Comparison of ENCODE assay signal across 8 mouse cellular contexts in the genomic region with DNA sequence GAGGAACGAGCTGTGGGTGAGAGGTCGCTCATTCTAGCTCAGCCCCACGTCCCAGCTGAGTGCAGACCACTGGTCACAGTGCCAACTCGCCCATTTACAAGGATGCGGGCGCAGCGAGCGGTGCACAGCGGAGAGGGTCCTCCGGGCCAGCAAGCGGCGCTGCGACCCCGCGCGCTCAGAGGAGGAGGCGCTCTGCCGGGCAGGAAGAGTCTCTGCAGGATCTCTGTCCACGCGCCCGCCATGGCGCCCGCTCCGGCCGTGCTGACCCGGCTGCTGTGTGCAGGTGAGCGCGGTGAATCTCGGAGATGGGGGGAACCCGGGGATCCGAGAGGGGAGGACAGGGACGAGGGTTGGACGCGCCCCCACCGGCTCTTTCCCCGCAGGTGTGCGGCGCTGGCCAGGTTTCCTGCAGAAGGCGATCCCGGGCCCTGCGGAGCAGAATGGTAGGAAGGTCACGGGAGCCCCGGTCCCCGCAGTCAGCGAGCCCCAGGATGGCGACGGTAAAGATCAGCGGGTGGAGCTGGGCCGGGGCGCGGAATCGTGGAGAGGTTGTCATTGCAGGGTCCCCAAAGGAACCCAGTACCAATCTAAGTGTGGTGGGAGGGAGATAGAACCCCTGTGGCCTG. TPM values are rescaled to one million over a fixed set of nuclear protein-coding genes. Genes with fewer than 3 reads are reported as not detected.
DNase-seq lines count a peak whose midpoint lies in the region; ATAC-seq and TF ChIP-seq lines count a peak whose summit lies in the region.

A gene (plus strand): TSS at position 207 of the 626 bp plus-strand sequence.

- no peak within 1 kb of the TSS for H3K27ac ChIP-seq in heart, embryonic 13.5 days (replicated peaks)
- H3K27ac ChIP-seq in liver, embryonic 12.5 days = no peak within 1 kb of the TSS
- 0 out of 2 replicates have a peak within 1 kb of the TSS, but pooled peaks have one; percentile 40 for H3K27ac ChIP-seq in stomach, embryonic 15.5 days

- peaks cover 18% of the 10 kb centered on the region for H3K4me1 ChIP-seq in heart, embryonic 13.5 days
- peaks cover 19% of the 10 kb centered on the region for H3K4me1 ChIP-seq in liver, embryonic 12.5 days
- H3K4me1 ChIP-seq in stomach, embryonic 15.5 days = peaks cover 16% of the 10 kb centered on the region

- peaks cover 25% of the 10 kb centered on the region for H3K79me2 ChIP-seq in C2C12 (ENCODE audit: control insufficient read depth, insufficient read depth)

- H3K4me2 ChIP-seq in heart, embryonic 13.5 days = peak within 1 kb of the TSS; percentile 84
- peak within 1 kb of the TSS; percentile 79 for H3K4me2 ChIP-seq in liver, embryonic 12.5 days
- peak within 1 kb of the TSS; percentile 75 for H3K4me2 ChIP-seq in stomach, embryonic 15.5 days

- ATAC-seq in erythroid progenitor cell, adult 5-6 weeks (replicated peaks; ENCODE audit: low FRiP score, poor library complexity, severe bottlenecking) = peak; percentile 65
- peak; percentile 78 for ATAC-seq in heart, embryonic 13.5 days (ENCODE audit: extremely low read depth, insufficient number of reproducible peaks, low FRiP score, low TSS enrichment)
- peak; percentile 86 for ATAC-seq in liver, embryonic 12.5 days
- ATAC-seq in stomach, embryonic 15.5 days (ENCODE audit: insufficient read depth, low FRiP score, low read depth) = peak; percentile 86

- WGBS in heart, embryonic 13.5 days = under 1% methylated on average over 52 of the region's 52 CpGs
- WGBS in liver, embryonic 12.5 days (ENCODE audit: insufficient replicate concordance) = 1% methylated on average over 52 of the region's 52 CpGs
- under 1% methylated on average over 52 of the region's 52 CpGs for WGBS in stomach, embryonic 15.5 days

- TF ChIP-seq CTCF in C2C12 (IDR thresholded peaks at IDR 0.05; ENCODE audit: control insufficient read depth, insufficient read depth, insufficient read length) = peak; percentile 99
- peak; percentile 90 for TF ChIP-seq CTCF in brain, embryonic 14.5 days (IDR thresholded peaks at IDR 0.05; ENCODE audit: borderline replicate concordance, extremely low read depth, insufficient read depth, insufficient read length)

- H3K9me3 ChIP-seq in heart, embryonic 13.5 days = peaks cover 3% of the 10 kb centered on the region; the same call in 1 of the 2 replicates
- no peaks in the 10 kb centered on the region for H3K9me3 ChIP-seq in liver, embryonic 12.5 days (replicated peaks)
- no peaks in the 10 kb centered on the region for H3K9me3 ChIP-seq in stomach, embryonic 15.5 days

- H3K4me3 ChIP-seq in C2C12 (ENCODE audit: insufficient read depth, poor library complexity, severe bottlenecking) = peak within 1 kb of the TSS; percentile 92
- H3K4me3 ChIP-seq in heart, embryonic 13.5 days = peak within 1 kb of the TSS; percentile 69
- peak within 1 kb of the TSS; percentile 89 for H3K4me3 ChIP-seq in liver, embryonic 12.5 days
- peak within 1 kb of the TSS; percentile 97 for H3K4me3 ChIP-seq in stomach, embryonic 15.5 days (replicated peaks)

- peaks cover 13% of the 10 kb centered on the region for H3K27me3 ChIP-seq in C2C12 (ENCODE audit: control insufficient read depth, insufficient read depth, insufficient read length)
- peaks cover 29% of the 10 kb centered on the region for H3K27me3 ChIP-seq in heart, embryonic 13.5 days (replicated peaks)
- H3K27me3 ChIP-seq in liver, embryonic 12.5 days (replicated peaks) = peaks cover 35% of the 10 kb centered on the region
- no peaks in the 10 kb centered on the region for H3K27me3 ChIP-seq in stomach, embryonic 15.5 days (replicated peaks)

- peak; percentile 88; the same call in 1 of the 2 replicates for TF ChIP-seq POLR2A in brain, embryonic 14.5 days (IDR thresholded peaks at IDR 0.05; ENCODE audit: borderline replicate concordance, extremely low read depth, insufficient read depth, insufficient read length, poor library complexity, severe bottlenecking)

- H3K79me3 ChIP-seq in C2C12 (ENCODE audit: low read depth) = peaks cover 20% of the 10 kb centered on the region

- H3ac ChIP-seq in C2C12 (ENCODE audit: control insufficient read depth, insufficient read length, low read depth) = peak within 1 kb of the TSS; percentile 89

- H3K9ac ChIP-seq in heart, embryonic 13.5 days = peak within 1 kb of the TSS; percentile 90
- H3K9ac ChIP-seq in liver, embryonic 12.5 days = peak within 1 kb of the TSS; percentile 86
- peak within 1 kb of the TSS; percentile 98 for H3K9ac ChIP-seq in stomach, embryonic 15.5 days

- DNase-seq in brain, embryonic 14.5 days (ENCODE audit: low read depth) = peak; percentile 95
- peak; percentile 92 for DNase-seq in kidney, postnatal 10 days
- DNase-seq in natural killer cell, adult 2 months (ENCODE audit: low spot score in 2 of 2) = peak; percentile 80 to 84

- H3K36me3 ChIP-seq in C2C12 (ENCODE audit: control insufficient read depth, insufficient read depth) = peaks cover 23% of the 10 kb centered on the region
- peaks cover 43% of the 10 kb centered on the region for H3K36me3 ChIP-seq in heart, embryonic 13.5 days
- H3K36me3 ChIP-seq in liver, embryonic 12.5 days = peaks cover 42% of the 10 kb centered on the region
- peaks cover 36% of the 10 kb centered on the region for H3K36me3 ChIP-seq in stomach, embryonic 15.5 days

TF ChIP-seq in C2C12, 6 proteins besides CTCF, POLR2A, EP300 and RAD21:
- TF ChIP-seq CEBPB (IDR thresholded peaks at IDR 0.05; ENCODE audit: low read depth) = no peak
- TF ChIP-seq FOSL1 (IDR thresholded peaks at IDR 0.05; ENCODE audit: insufficient read depth, low read length, poor library complexity, severe bottlenecking) = no peak
- no peak for TF ChIP-seq MYOG (IDR thresholded peaks at IDR 0.05; ENCODE audit: control insufficient read depth, extremely low read depth, insufficient read length)
- TF ChIP-seq MAX (IDR thresholded peaks at IDR 0.05) = peak; percentile 85
- no peak for TF ChIP-seq MYOD1 (IDR thresholded peaks at IDR 0.05; ENCODE audit: control insufficient read depth, insufficient read length, low read depth)
- TF ChIP-seq USF1 (IDR thresholded peaks at IDR 0.05; ENCODE audit: low read depth) = no peak

RNA-seq across cellular contexts. Expression of the gene that starts here (rescaled TPM):
- polyA plus RNA-seq in C2C12 (2012; fragmentation: generic; extraction: Trizol) = 30.4 TPM
- polyA plus RNA-seq in brain, embryonic 14.5 days (2012; rRNA removed) = 50.3 and 61.5 TPM in 2 replicates
- 8.0 and 8.3 TPM in 2 replicates for total RNA-seq in erythroid progenitor cell, adult 5-6 weeks (2015; ENCODE audit: low replicate concordance)
- total RNA-seq in erythroid progenitor cell, adult 5-6 weeks (2017; ENCODE audit: low replicate concordance) = 2.3 and 5.9 TPM in 2 replicates
- polyA plus RNA-seq in heart, embryonic 13.5 days (2015; fragmentation: Nextera tagmentation; extraction: Ambion mirVana) = 46.0 and 48.5 TPM in 2 replicates
- polyA plus RNA-seq in liver, embryonic 12.5 days (2016; fragmentation: Nextera tagmentation; extraction: Ambion mirVana) = 39.8 and 41.0 TPM in 2 replicates
- 51.8 and 54.6 TPM in 2 replicates for polyA plus RNA-seq in stomach, embryonic 15.5 days (2015; fragmentation: Nextera tagmentation; extraction: Ambion mirVana)
